22 mouse cellular contexts compared by ENCODE assay signal in genomic region chr5:113541196-113541595, GRCm38 (mm10). TPM values are rescaled to one million over a fixed set of nuclear protein-coding genes. Genes with fewer than 3 reads are reported as not detected.
DNase-seq lines count a peak whose midpoint lies in the region; ATAC-seq and TF ChIP-seq lines count a peak whose summit lies in the region.
"Had no signal": no experiment of that assay in that cellular context is flagged by ENCODE, and none has a peak within 500 bp of the region (broad histone marks: within the 10 kb centered on the region; RNA-seq: fewer than 3 reads in every experiment).

No protein-coding gene starts in this region.

- H3K36me3 ChIP-seq in hindbrain, embryonic 10.5 days: no peaks in the 10 kb centered on the region
- H3K36me3 ChIP-seq in hindbrain, embryonic 12.5 days: no peaks in the 10 kb centered on the region
- H3K36me3 ChIP-seq in ES-Bruce4 (ENCODE audit: control insufficient read depth, insufficient read depth, low read length, poor library complexity, severe bottlenecking): no peaks in the 10 kb centered on the region
- H3K36me3 ChIP-seq: embryonic facial prominence, embryonic 15.5 days; limb, embryonic 13.5 days; liver, embryonic 12.5 days; midbrain, embryonic 15.5 days had no signal

- no peak for TF ChIP-seq CTCF in ES-Bruce4 (IDR thresholded peaks at IDR 0.05; ENCODE audit: low read depth, low read length)
- no peak for TF ChIP-seq CTCF in olfactory bulb, adult 2 months (IDR thresholded peaks at IDR 0.05; ENCODE audit: insufficient read depth, low read depth, low read length)

- DNase-seq in hindbrain, embryonic 10.5 days (ENCODE audit: low spot score): no peak
- peak; percentile 55 for DNase-seq in ZHBTc4 (ENCODE audit: low read depth, low spot score)
- DNase-seq in lung, postnatal 14 days: no peak
- DNase-seq in spleen, postnatal 4 days (ENCODE audit: low spot score in 2 of 2): no peak
- DNase-seq: embryo, embryonic 11 days; forebrain, postnatal 0 days; gastrocnemius, adult 2 months; kidney, postnatal 25 days; layer of hippocampus, postnatal 36 days; lung, adult 18-20 months; thymus, postnatal 25 days had no signal

- H3K4me2 ChIP-seq in hindbrain, embryonic 12.5 days (replicated peaks): no peak overlapping the region
- H3K4me2 ChIP-seq: embryonic facial prominence, embryonic 15.5 days; limb, embryonic 13.5 days; liver, embryonic 12.5 days; midbrain, embryonic 15.5 days had no signal

- no peaks in the 10 kb centered on the region for H3K9me3 ChIP-seq in hindbrain, embryonic 10.5 days
- no peaks in the 10 kb centered on the region for H3K9me3 ChIP-seq in hindbrain, embryonic 12.5 days (replicated peaks)
- H3K9me3 ChIP-seq in ES-Bruce4 (replicated peaks; ENCODE audit: control insufficient read depth, insufficient read depth, low read length, poor library complexity, severe bottlenecking): no peaks in the 10 kb centered on the region
- H3K9me3 ChIP-seq: embryonic facial prominence, embryonic 15.5 days; limb, embryonic 13.5 days; liver, embryonic 12.5 days; midbrain, embryonic 15.5 days had no signal

- peak overlapping the region; percentile 23; the same call in 1 of the 2 replicates for H3K27ac ChIP-seq in hindbrain, embryonic 10.5 days
- H3K27ac ChIP-seq in hindbrain, embryonic 12.5 days: no peak overlapping the region
- H3K27ac ChIP-seq in ES-Bruce4 (ENCODE audit: insufficient read depth, low read length): no peak overlapping the region
- 0 out of 2 replicates have a peak overlapping the region, but pooled peaks have one; percentile 12 for H3K27ac ChIP-seq in olfactory bulb, adult 2 months (ENCODE audit: insufficient read depth, low read depth, low read length)
- H3K27ac ChIP-seq: embryonic facial prominence, embryonic 15.5 days; gastrocnemius, adult 2 months; hindbrain, postnatal 0 days; layer of hippocampus, adult 2 months; limb, embryonic 13.5 days; liver, embryonic 12.5 days; midbrain, embryonic 15.5 days had no signal

- H3K4me1 ChIP-seq in hindbrain, embryonic 10.5 days (replicated peaks): peaks cover 65% of the 10 kb centered on the region
- H3K4me1 ChIP-seq in hindbrain, embryonic 12.5 days: peaks cover 52% of the 10 kb centered on the region
- H3K4me1 ChIP-seq in ES-Bruce4 (ENCODE audit: control insufficient read depth, insufficient read depth, low read length): peaks cover 12% of the 10 kb centered on the region
- H3K4me1 ChIP-seq in olfactory bulb, adult 2 months (ENCODE audit: control insufficient read depth, insufficient read depth, low read length): peaks cover 77% of the 10 kb centered on the region

- peaks cover 15% of the 10 kb centered on the region for H3K27me3 ChIP-seq in hindbrain, embryonic 10.5 days (ENCODE audit: insufficient read depth, poor library complexity, severe bottlenecking)
- peaks cover 2% of the 10 kb centered on the region; the same call in 1 of the 2 replicates for H3K27me3 ChIP-seq in hindbrain, embryonic 12.5 days
- no peaks in the 10 kb centered on the region for H3K27me3 ChIP-seq in ES-Bruce4 (ENCODE audit: control insufficient read depth, insufficient read depth, low read length, poor library complexity, severe bottlenecking)
- H3K27me3 ChIP-seq: embryonic facial prominence, embryonic 15.5 days; midbrain, embryonic 15.5 days had no signal

- H3K4me3 ChIP-seq in hindbrain, embryonic 10.5 days: no peak overlapping the region
- H3K4me3 ChIP-seq in hindbrain, embryonic 12.5 days: no peak overlapping the region
- H3K4me3 ChIP-seq in ES-Bruce4 (ENCODE audit: low read depth, low read length): no peak overlapping the region
- no peak overlapping the region for H3K4me3 ChIP-seq in olfactory bulb, adult 2 months (ENCODE audit: insufficient read depth, low read depth, low read length)
- H3K4me3 ChIP-seq: embryonic facial prominence, embryonic 15.5 days; gastrocnemius, adult 2 months; layer of hippocampus, adult 2 months; limb, embryonic 13.5 days; liver, embryonic 12.5 days; midbrain, embryonic 15.5 days had no signal

- TF ChIP-seq POLR2A in ES-Bruce4 (IDR thresholded peaks at IDR 0.05; ENCODE audit: insufficient read depth, low read length): no peak
- no peak for TF ChIP-seq POLR2A in olfactory bulb, adult 2 months (IDR thresholded peaks at IDR 0.05; ENCODE audit: insufficient read depth, low read depth, low read length)

- no peak overlapping the region for H3K9ac ChIP-seq in hindbrain, embryonic 12.5 days
- H3K9ac ChIP-seq in ES-Bruce4 (ENCODE audit: low read depth, poor library complexity, severe bottlenecking): no peak overlapping the region
- H3K9ac ChIP-seq: embryonic facial prominence, embryonic 15.5 days; forebrain, postnatal 0 days; limb, embryonic 13.5 days; liver, embryonic 12.5 days; midbrain, embryonic 15.5 days had no signal

- TF ChIP-seq EP300 in ES-Bruce4 (IDR thresholded peaks at IDR 0.05; ENCODE audit: insufficient read depth, low read depth, low read length): peak; percentile 90

- 59% methylated on average over 5 of the region's 5 CpGs for WGBS in hindbrain, embryonic 10.5 days
- 52% methylated on average over 5 of the region's 5 CpGs for WGBS in hindbrain, embryonic 12.5 days
- 63% methylated on average over 5 of the region's 5 CpGs for WGBS in olfactory bulb, adult 2 months

- ATAC-seq in hindbrain, embryonic 12.5 days (ENCODE audit: low FRiP score): no peak
- ATAC-seq: forebrain, postnatal 0 days; hindbrain, postnatal 0 days; intestine, embryonic 16.5 days; liver, embryonic 12.5 days; midbrain, embryonic 15.5 days had no signal

RNA-seq across cellular contexts. Expression of gene Wscd2, which starts 51.1 kb away (rescaled TPM):
- 13.1 and 14.5 TPM in 2 replicates for polyA plus RNA-seq in hindbrain, embryonic 10.5 days (2016; fragmentation: Nextera tagmentation; extraction: Ambion mirVana)
- 13.5 and 14.1 TPM in 2 replicates for polyA plus RNA-seq in hindbrain, embryonic 12.5 days (2016; fragmentation: Nextera tagmentation; extraction: Ambion mirVana)
- polyA plus RNA-seq in ES-Bruce4 (2011; ENCODE audit: insufficient read depth, insufficient read length, low read depth, missing spikeins): 2.3 and 3.1 TPM in 2 replicates
- not detected in 2 replicates for polyA plus RNA-seq in olfactory bulb, adult 2 months (2012; ENCODE audit: insufficient read depth, insufficient read length, low replicate concordance, missing spikeins)
- polyA plus RNA-seq: C2C12 had no signal

Comparison
In these comparisons a context has a peak if more than half of its experiments do, and no peak if none do; other contexts are left out.
1. H3K27ac ChIP-seq: peak in hindbrain, embryonic 10.5 days (single experiment) and olfactory bulb, adult 2 months (single experiment); none in hindbrain, embryonic 12.5 days (single experiment) and ES-Bruce4 (single experiment).